Mouse (Mus musculus): Measurements from ENCODE around the gene Togaram1. TPM values are rescaled to one million over a fixed set of nuclear protein-coding genes. Genes with fewer than 3 reads are reported as not detected.

Gene Togaram1
- 13.9 and 14.7 TPM in 2 replicates for polyA plus RNA-seq (2012; rRNA removed)

GRCm38 (mm10) chr12:64965124-64966026, at the start of gene Togaram1, which contains the start of gene Klhl28:
Togaram1 (plus strand) TSS chr12:64965804.
Klhl28 (minus strand) TSS chr12:64965534.

GRCm38 (mm10) chr12:64917578-64918471, 47.8 kb upstream of the Togaram1 start, which contains the start of gene Gm527:
Gm527 (plus strand) TSS chr12:64917906.

GRCm38 (mm10) chr12:65036190-65036870, 70.7 kb downstream of the Togaram1 start, which contains the start of gene Prpf39:
Prpf39 (plus strand) TSS chr12:65036333.

Other genes with a start within 250 kb of the Togaram1 start
- 7.8 and 9.4 TPM in 2 replicates for gene Gm527, start 47.9 kb upstream of the Togaram1 start, polyA plus RNA-seq (2012; rRNA removed)
- 9.8 and 11.3 TPM in 2 replicates for gene Klhl28, start 270 bp upstream of the Togaram1 start, polyA plus RNA-seq (2012; rRNA removed)
- gene Prpf39, start 70.5 kb downstream of the Togaram1 start, polyA plus RNA-seq (2012; rRNA removed), result 46.9 and 47.5 TPM in 2 replicates
- 360 and 487 TPM in 2 replicates for gene Fkbp3, start 108.2 kb downstream of the Togaram1 start, polyA plus RNA-seq (2012; rRNA removed)
- gene Fancm, start 109.8 kb downstream of the Togaram1 start, polyA plus RNA-seq (2012; rRNA removed), result 9.5 and 9.7 TPM in 2 replicates
- gene Mis18bp1, start 206.8 kb downstream of the Togaram1 start, polyA plus RNA-seq (2012; rRNA removed), result 13.9 and 19.1 TPM in 2 replicates

Measured in central nervous system, embryonic 14 days (tissue).